Mouse (Mus musculus) cerebellum, adult 2 months (tissue): Measurements from ENCODE around the gene Ankrd60. TPM values are rescaled to one million over a fixed set of nuclear protein-coding genes. Genes with fewer than 3 reads are reported as not detected.
A peak's percentile ranks its signal among the peaks of the same experiment; 100 is the strongest.

Source experiments
- DNase-seq, 2 experiments: peaks; one replicate each; pipeline ENCODE4 v3.0.0; 2021
- H3K27ac ChIP-seq: fragments of 200-500 bp; 2 replicates; pipeline ENCODE4 v1.5.1; 2012; ENCODE audit warnings: low read length, control low read depth, inconsistent platforms; ENCODE audit not compliant: insufficient read depth
- H3K27me3 ChIP-seq: fragments of 200-500 bp; 2 replicates; pipeline ENCODE4 v1.6.1; 2012; ENCODE audit warnings: inconsistent platforms, mild to moderate bottlenecking, low read length, moderate library complexity; ENCODE audit not compliant: control insufficient read depth, insufficient read depth
- H3K4me1 ChIP-seq: fragments of 200-500 bp; 2 replicates; pipeline ENCODE4 v1.6.1; 2011; ENCODE audit warnings: low read length; ENCODE audit not compliant: control insufficient read depth, insufficient read depth
- H3K4me3 ChIP-seq: fragments of 200-500 bp; replicated peaks from 2 replicates; pipeline ENCODE3; 2011; ENCODE audit warnings: mild to moderate bottlenecking, low read depth, low read length, control low read depth; ENCODE audit not compliant: insufficient read depth
- CTCF ChIP-seq: fragments of 200-500 bp; IDR thresholded peaks from 2 replicates; pipeline ENCODE4 v1.5.1; 2011; ENCODE audit warnings: low read depth, mild to moderate bottlenecking, control low read depth, low read length, moderate library complexity, borderline replicate concordance; ENCODE audit not compliant: insufficient read depth
- POLR2A ChIP-seq: fragments of 200-500 bp; IDR thresholded peaks from 2 replicates; pipeline ENCODE4 v1.6.1; 2011; ENCODE audit warnings: low read length, control low read depth, borderline replicate concordance; ENCODE audit not compliant: insufficient read depth
- WGBS: fragments of 180-500 bp; shearing (Covaris S2); methylation state at CpG from one replicate; pipeline ENCODE4 v1.1.7; 2018; 5-methylcytosine and 5-hydroxymethylcytosine counted together
- polyA plus RNA-seq: library from polyadenylated mRNA; depleted of rRNA; stranded (reverse); fragments of >200 nt; gene quantifications from 2 replicates; pipeline ENCODE4 v1.2.3, GENCODE M21; 2012; rRNA removed

The Ankrd60 gene
- not detected in 2 replicates for polyA plus RNA-seq

DNA sequence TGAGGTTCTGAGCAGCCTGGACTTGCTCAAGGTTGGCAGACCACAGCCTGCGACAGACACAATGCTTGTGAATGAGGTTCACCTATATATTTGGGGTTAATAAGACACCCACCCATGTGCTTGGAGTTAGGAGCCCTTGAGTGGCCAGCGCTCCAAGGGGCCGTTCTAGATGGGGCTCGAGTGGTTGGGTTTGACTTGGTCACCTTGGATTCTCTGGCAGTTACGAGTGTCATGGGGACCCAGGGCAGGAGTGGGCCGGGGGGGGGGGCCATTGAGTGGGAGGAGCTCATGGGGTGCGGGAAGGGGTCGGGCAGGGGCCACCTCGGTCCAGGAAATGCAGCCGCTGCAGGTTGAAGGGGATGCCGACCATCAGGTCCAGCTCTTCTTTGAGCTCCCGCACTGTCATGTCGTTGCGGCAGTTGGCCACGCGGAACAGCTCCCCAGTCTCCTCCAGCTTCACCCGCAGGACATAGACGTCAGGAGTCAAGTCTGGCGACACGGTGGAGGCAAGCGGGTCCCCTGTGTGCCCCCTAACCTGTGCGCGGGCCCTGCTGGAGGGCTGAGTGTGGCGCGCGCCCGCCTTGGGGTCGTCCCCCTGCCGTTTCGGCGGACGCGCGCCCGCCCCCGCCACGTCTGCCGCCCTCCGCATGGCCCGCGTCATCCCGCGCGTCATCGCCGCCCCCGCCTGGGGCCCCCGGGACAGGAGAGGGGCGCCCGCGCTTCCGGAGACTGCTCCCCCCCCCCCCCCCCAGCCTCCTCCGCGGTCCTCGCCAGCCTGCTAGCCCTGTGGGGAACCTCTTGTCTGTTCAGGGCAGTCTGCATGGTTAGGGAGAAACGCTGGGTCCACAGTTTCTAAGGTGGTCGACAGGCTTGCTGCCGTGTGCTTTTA is at the start of gene Ankrd60:
TSS of gene Ankrd60 (minus strand) at position 697 of the 889 bp plus-strand sequence.
- Histone ChIP-seq H3K27me3 (peaks cover 5% of the 10 kb centered on the region; the same call in 1 of the 2 replicates), H3K4me1 (no peaks in the 10 kb centered on the region), H3K4me3 (no peak within 1 kb of the TSS), H3K27ac (no peak within 1 kb of the TSS)
- WGBS = 10% methylated on average over 52 of the region's 58 CpGs
- TF ChIP-seq CTCF (no peak), POLR2A (no peak)
- no peak for DNase-seq

DNA sequence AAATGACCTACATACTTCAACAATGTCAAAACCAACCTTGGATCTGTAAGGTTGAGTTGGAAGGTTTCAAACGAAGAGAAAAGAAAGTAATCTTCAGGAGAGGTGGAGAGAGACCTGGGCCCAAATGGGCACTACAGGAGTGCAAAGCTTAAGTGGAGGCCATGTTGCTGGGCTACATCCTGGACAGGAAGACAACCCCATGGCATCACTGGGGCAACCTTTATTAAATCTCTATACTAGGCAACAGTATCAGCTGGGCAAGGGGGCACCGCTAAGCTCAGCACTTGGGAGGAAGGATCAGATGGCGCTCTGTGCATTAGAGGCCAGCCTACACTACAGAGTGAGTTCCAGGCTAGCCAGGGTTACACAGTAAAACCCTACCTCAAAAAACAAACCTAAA is 47.6 kb upstream of the Ankrd60 start:
- H3K27me3 ChIP-seq = no peaks in the 10 kb centered on the region; the same call in 1 of the 2 replicates
- peaks cover 6% of the 10 kb centered on the region; the same call in 1 of the 2 replicates for H3K4me1 ChIP-seq
- no peak for DNase-seq
- H3K4me3 ChIP-seq = no peak overlapping the region
- no peak overlapping the region for H3K27ac ChIP-seq
- TF ChIP-seq POLR2A (no peak), CTCF (no peak)
- 94% methylated on average over 3 of the region's 3 CpGs for WGBS

DNA sequence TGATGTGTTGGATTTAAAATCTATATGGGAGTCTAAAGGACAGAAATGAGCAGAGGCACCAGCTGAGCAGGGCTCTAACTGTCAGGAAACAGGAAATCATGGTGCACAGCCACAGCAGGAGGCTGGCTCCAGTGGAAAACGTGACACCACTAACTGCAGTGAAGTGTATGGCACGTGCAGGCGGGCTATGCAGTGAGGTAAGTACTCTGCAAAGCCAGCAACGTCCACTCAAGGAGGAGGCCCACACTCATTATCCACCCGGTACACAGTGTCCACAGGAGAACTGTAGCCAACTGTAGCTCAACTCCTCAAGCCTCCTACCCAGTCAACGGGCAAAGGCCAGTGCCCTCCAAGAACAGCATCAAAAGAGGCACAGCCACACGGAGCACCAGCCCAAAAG is 46.5 kb upstream of the Ankrd60 start:
- WGBS = 81% methylated on average over 7 of the region's 7 CpGs
- TF ChIP-seq POLR2A (no peak), CTCF (no peak)
- no peaks in the 10 kb centered on the region; the same call in 1 of the 2 replicates for H3K27me3 ChIP-seq
- H3K4me3 ChIP-seq = no peak overlapping the region
- no peak for DNase-seq
- no peak overlapping the region for H3K27ac ChIP-seq
- peaks cover 6% of the 10 kb centered on the region; the same call in 1 of the 2 replicates for H3K4me1 ChIP-seq

DNA sequence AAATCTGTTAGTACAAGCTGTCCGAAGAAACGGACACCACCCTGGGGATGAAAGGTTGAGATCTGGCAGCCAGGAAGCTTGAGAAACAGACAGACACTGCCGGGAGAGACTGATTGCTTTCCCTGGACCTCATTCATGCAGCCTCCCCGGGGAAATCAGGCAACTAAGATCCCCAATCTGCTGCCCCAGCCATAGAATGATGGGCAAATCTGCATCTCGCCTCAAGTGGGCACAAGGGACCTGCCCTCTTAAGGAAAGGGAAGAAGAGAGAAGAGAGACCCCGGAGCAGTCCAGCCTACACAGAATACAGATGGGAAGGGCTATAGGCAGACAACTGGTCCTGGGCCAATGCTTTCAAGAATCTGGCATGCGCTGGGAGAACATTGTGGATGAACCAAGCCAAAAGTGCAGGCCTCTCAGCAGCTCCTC is 44.0 kb upstream of the Ankrd60 start:
- TF ChIP-seq CTCF = no peak
- TF ChIP-seq POLR2A = no peak
- 16% methylated on average over 7 of the region's 7 CpGs for WGBS
- peak in 1 of 2 experiments; percentile 15 for DNase-seq
- Histone ChIP-seq H3K4me1 (peaks cover 6% of the 10 kb centered on the region; the same call in 1 of the 2 replicates), H3K27me3 (no peaks in the 10 kb centered on the region; the same call in 1 of the 2 replicates), H3K4me3 (no peak overlapping the region), H3K27ac (no peak overlapping the region)

DNA sequence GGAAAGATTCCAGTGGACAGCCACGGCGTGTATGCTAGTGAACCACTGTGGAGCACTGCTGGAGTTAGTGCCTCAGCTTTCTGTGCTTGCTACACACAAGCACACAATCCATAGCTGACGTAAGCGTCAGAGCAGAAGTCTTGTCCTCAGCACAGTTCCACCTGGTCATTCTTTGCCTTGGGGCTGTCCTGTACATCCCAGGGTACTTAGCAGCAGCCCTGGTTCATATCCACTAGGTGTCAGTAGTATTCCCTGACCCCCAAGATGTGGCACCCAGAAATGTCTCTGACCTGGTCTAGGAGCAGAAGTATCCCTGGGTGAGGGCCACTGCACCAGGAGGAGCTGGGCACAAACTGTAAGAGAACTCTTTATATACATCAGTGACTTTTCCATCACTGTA is 42.5 kb upstream of the Ankrd60 start:
- no peak for DNase-seq
- no peak for TF ChIP-seq POLR2A
- no peak for TF ChIP-seq CTCF
- no peaks in the 10 kb centered on the region; the same call in 1 of the 2 replicates for H3K27me3 ChIP-seq
- H3K4me1 ChIP-seq = peaks cover 6% of the 10 kb centered on the region; the same call in 1 of the 2 replicates
- WGBS = 97% methylated on average over 4 of the region's 4 CpGs
- H3K27ac ChIP-seq = no peak overlapping the region
- H3K4me3 ChIP-seq = no peak overlapping the region

DNA sequence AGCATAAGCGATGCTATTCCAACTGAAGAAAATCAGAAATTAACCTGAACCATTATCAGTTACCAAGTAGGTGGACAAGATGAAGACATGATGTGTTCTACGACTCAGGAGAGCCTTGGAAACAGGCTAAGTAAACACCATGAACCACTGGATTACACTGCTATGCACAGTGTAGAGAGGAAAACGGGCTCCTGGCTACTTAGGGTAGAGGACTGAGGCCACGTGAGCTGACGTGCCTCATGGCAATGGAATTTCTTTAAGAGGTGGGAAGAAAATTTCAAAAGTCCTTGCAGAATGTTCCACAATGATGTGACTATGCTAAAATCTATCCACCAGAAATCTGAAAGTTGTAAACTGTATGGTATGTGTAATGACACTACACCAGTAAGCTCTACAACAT is 41.0 kb upstream of the Ankrd60 start:
- 95% methylated on average over 5 of the region's 5 CpGs for WGBS
- Histone ChIP-seq H3K4me3 (no peak overlapping the region), H3K27ac (no peak overlapping the region), H3K4me1 (peaks cover 6% of the 10 kb centered on the region; the same call in 1 of the 2 replicates), H3K27me3 (no peaks in the 10 kb centered on the region; the same call in 1 of the 2 replicates)
- TF ChIP-seq POLR2A = no peak
- TF ChIP-seq CTCF = no peak
- no peak for DNase-seq

DNA sequence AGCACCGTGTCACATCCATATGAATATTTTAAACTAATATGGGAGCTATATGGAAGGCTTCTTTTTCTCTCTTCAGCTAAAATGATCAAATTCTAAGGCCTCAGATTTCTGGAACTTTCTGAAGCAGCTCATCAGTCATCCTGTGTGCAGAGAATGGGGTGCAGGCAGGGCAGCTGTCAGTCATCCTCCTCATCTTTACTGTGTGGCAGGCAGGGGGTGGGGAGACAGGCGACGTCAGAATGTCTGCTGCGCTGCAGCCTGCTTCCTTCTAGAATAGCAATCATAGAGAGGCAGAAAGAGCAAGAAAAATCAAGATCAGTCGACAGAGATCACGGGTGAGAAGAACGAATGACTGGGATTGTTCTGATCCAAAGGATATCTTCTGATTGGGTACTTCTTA is 38.0 kb upstream of the Ankrd60 start:
- no peaks in the 10 kb centered on the region for H3K27me3 ChIP-seq
- TF ChIP-seq POLR2A (no peak), CTCF (no peak)
- H3K4me3 ChIP-seq = no peak overlapping the region
- no peak for DNase-seq
- WGBS = 79% methylated on average over 7 of the region's 7 CpGs
- H3K4me1 ChIP-seq = no peaks in the 10 kb centered on the region
- H3K27ac ChIP-seq = no peak overlapping the region
